8 mouse cellular contexts compared by ENCODE assay signal in the genomic region with DNA sequence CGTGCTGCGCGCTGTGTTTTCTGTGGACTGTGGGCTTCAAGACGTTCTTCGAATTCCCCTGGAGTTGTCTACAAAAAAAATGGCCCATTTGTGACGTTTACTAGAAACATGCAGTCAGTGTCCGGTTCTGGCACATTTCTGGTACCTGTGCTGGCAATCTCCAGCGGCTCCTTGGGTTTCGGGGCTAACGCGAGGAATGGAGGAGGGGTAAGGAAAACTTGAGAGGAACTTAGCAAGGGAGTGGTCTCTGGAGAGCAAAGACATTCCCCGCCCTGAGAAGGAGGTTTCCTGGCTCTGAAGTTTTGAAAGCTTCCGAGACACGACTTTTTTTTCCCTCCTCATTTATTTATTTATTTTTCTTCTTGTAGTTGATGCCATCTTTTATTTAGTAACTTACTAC. TPM values are rescaled to one million over a fixed set of nuclear protein-coding genes. Genes with fewer than 3 reads are reported as not detected.
DNase-seq lines count a peak whose midpoint lies in the region; ATAC-seq and TF ChIP-seq lines count a peak whose summit lies in the region.

No protein-coding gene starts in this region.

- intact Hi-C loops in heart, adult 2 months (cut with DNase I) = loop anchor here (1.0 to 5.0 kb wide), 3 partner anchors 118 to 275 kb away; no protein-coding TSS in a partner anchor

- peak overlapping the region; percentile 93 for H3K9ac ChIP-seq in heart, adult 2 months (ENCODE audit: low read depth, low read length)
- H3K9ac ChIP-seq in hindbrain, embryonic 11.5 days (ENCODE audit: low read depth, low read length) = peak overlapping the region; percentile 77; the same call in 1 of the 2 replicates

- no peaks in the 10 kb centered on the region for H3K79me2 ChIP-seq in heart, adult 2 months (replicated peaks; ENCODE audit: control insufficient read depth, insufficient read depth, low read length)

- POLR2A ChIA-PET in Patski (lab: Charles Lee) = no interaction called here

- no peak for TF ChIP-seq EP300 in heart, adult 2 months (IDR thresholded peaks at IDR 0.05; ENCODE audit: insufficient read depth, low read depth, low read length)

- peak; percentile 20 for ATAC-seq in Patski
- ATAC-seq in hindbrain, embryonic 11.5 days (ENCODE audit: low FRiP score) = peak; percentile 31
- no peak for ATAC-seq in activated CD4-positive, CD25-positive, alpha-beta regulatory T cell, adult 4 months

- CTCF ChIA-PET in Patski (lab: Charles Lee) = interaction anchor here (1.8 kb wide), 1 partner anchor 20 kb away, joined by 4 read pairs; no protein-coding TSS in a partner anchor

- H3K4me3 ChIP-seq in heart, adult 2 months = peak overlapping the region; percentile 55
- peak overlapping the region; percentile 80 for H3K4me3 ChIP-seq in hindbrain, embryonic 11.5 days (ENCODE audit: low read depth, low read length)

- no peak for TF ChIP-seq POLR2A in heart, adult 2 months (IDR thresholded peaks at IDR 0.05; ENCODE audit: insufficient read depth, low read depth, low read length)

- peak overlapping the region; percentile 84 for H3K4me2 ChIP-seq in hindbrain, embryonic 11.5 days (replicated peaks; ENCODE audit: low read depth, low read length)

- H3K9me3 ChIP-seq in hindbrain, embryonic 11.5 days (ENCODE audit: control insufficient read depth, low read length) = no peaks in the 10 kb centered on the region

- no peak for DNase-seq in heart, adult 2 months
- DNase-seq in heart, postnatal 4 days = no peak
- DNase-seq in Patski (ENCODE audit: low read depth, low spot score) = no peak
- DNase-seq in hindbrain, embryonic 11.5 days (ENCODE audit: low spot score) = no peak
- peak; percentile 72 for DNase-seq in mesoderm, embryonic 11.5 days (ENCODE audit: low read depth, low spot score)
- DNase-seq in cerebellum, adult 11 months = no peak
- DNase-seq in c-Kit-positive CD71-positive TER-119-positive erythroid progenitor cells, embryonic 14.5 days (ENCODE audit: low spot score) = no peak

- in situ Hi-C loops in Patski (cut with MboI; ENCODE audit: low pct_unique_long_range_greater_than_20kb) = no loop called here

- H3K27ac ChIP-seq in heart, adult 2 months = peak overlapping the region; percentile 84
- H3K27ac ChIP-seq in hindbrain, embryonic 11.5 days (ENCODE audit: low read depth, low read length) = peak overlapping the region; percentile 79; the same call in 1 of the 2 replicates

- 0% methylated on average over 14 of the region's 14 CpGs for WGBS in heart, adult 2 months
- WGBS in hindbrain, embryonic 11.5 days = under 1% methylated on average over 14 of the region's 14 CpGs

- H3K36me3 ChIP-seq in heart, adult 2 months (ENCODE audit: control insufficient read depth, insufficient read depth, low read length) = no peaks in the 10 kb centered on the region
- no peaks in the 10 kb centered on the region for H3K36me3 ChIP-seq in hindbrain, embryonic 11.5 days (ENCODE audit: control insufficient read depth, insufficient read depth, low read length)

- peaks cover 4% of the 10 kb centered on the region for H3K4me1 ChIP-seq in heart, adult 2 months (ENCODE audit: control insufficient read depth, insufficient read depth, low read length)
- no peaks in the 10 kb centered on the region for H3K4me1 ChIP-seq in hindbrain, embryonic 11.5 days (replicated peaks; ENCODE audit: control insufficient read depth, insufficient read depth, low read length)

- no peak for TF ChIP-seq CTCF in heart, adult 2 months (IDR thresholded peaks at IDR 0.05)
- no peak for TF ChIP-seq CTCF in Patski (IDR thresholded peaks at IDR 0.05)

- H3K27me3 ChIP-seq in heart, adult 2 months (ENCODE audit: control insufficient read depth, insufficient read depth, low read length) = no peaks in the 10 kb centered on the region
- no peaks in the 10 kb centered on the region for H3K27me3 ChIP-seq in Patski
- no peaks in the 10 kb centered on the region for H3K27me3 ChIP-seq in hindbrain, embryonic 11.5 days (ENCODE audit: control insufficient read depth, insufficient read depth, low read length)

RNA-seq across cellular contexts. Expression of a gene that starts 0.4 kb away (rescaled TPM):
- 1 to 10 TPM; 1.9 to 3.0 TPM for total RNA-seq in heart, adult 2 months (2021)
- 3.1 and 4.0 TPM in 2 replicates for polyA plus RNA-seq in heart, adult 2 months (2012; rRNA removed)
- total RNA-seq in heart, postnatal 4 days (2021) = 10 to 100 TPM in 1 of 2 experiments, 1 to 10 TPM in 1; 8.6 to 11.5 TPM
- polyA plus RNA-seq in Patski (2021) = 2.6 TPM
- polyA plus RNA-seq in hindbrain, embryonic 11.5 days (2014; fragmentation: Nextera tagmentation; extraction: Ambion mirVana) = 13.0 and 20.5 TPM in 2 replicates
- under 1 TPM in 1 of 2 experiments, not detected in 1; 0.20 TPM for polyA plus RNA-seq in activated CD4-positive, CD25-positive, alpha-beta regulatory T cell, adult 4 months (2017; shearing (Covaris generic))
